Mouse (Mus musculus): Measurements from ENCODE around the gene Lmbrd1.

DNA sequence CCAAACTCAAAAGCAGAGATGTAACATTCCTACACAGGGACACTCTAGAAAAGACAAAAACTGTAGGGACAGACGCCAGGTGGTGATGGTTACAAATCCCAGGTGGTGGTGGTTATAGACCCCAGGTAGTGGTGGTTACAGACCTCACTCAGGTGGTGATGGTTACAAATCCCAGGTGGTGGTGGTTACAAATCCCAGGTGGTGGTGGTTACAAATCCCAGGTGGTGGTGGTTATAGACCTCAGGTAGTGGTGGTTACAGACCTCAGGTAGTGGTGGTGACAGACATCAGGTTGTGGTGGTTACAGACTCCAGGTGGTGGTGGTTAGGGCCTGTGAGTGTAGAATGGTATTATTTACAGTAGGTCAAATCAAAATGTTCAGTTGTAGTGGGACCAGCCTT, 5.5 kb downstream of the Lmbrd1 start:
- TF ChIP-seq CTCF (IDR thresholded peaks at IDR 0.05; ENCODE audit: insufficient read depth, low read depth, low read length) (no peak), POLR2A (IDR thresholded peaks at IDR 0.05; ENCODE audit: insufficient read depth, low read depth, low read length) (no peak)
